Mouse (Mus musculus) MEL (cell line): Measurements from ENCODE around the gene Spag8. TPM values are rescaled to one million over a fixed set of nuclear protein-coding genes. Genes with fewer than 3 reads are reported as not detected.

ENCODE experiments used
- DNase-seq: peaks from one replicate; pipeline ENCODE4 v3.0.0; 2011; ENCODE audit warnings: low read depth, low spot score
- H3K27ac ChIP-seq: 2 replicates; pipeline ENCODE4 v1.5.1; 2012; ENCODE audit warnings: low read depth, mild to moderate bottlenecking, control low read depth, low read length, moderate library complexity; ENCODE audit not compliant: control insufficient read depth
- H3K27me3 ChIP-seq, 2 experiments: fragments of 150-350 bp in 1 of 2; sonication (generic) in 1 of 2; 2 replicates each; pipeline ENCODE4 v1.6.1; 2012; ENCODE audit warnings: low read length in 2 of 2, mild to moderate bottlenecking in 2 of 2, improper control_type of control experiment in 1 of 2, moderate library complexity in 1 of 2; ENCODE audit not compliant: insufficient read depth in 2 of 2, control insufficient read depth in 1 of 2
- H3K36me3 ChIP-seq, 2 experiments: 2 replicates each; pipeline ENCODE4 v1.6.1; 2012 to 2014; ENCODE audit warnings: low read length in 2 of 2, improper control_type of control experiment in 1 of 2, inconsistent platforms in 1 of 2, mild to moderate bottlenecking in 1 of 2; ENCODE audit not compliant: insufficient read depth in 2 of 2, control insufficient read depth in 1 of 2
- H3K4me1 ChIP-seq, 2 experiments: fragments of 150-350 bp in 1 of 2; sonication (generic) in 1 of 2; 2 replicates each; pipeline ENCODE4 v1.6.1; 2012; ENCODE audit warnings: low read length in 2 of 2, improper control_type of control experiment in 1 of 2, mild to moderate bottlenecking in 1 of 2; ENCODE audit not compliant: insufficient read depth in 2 of 2, control insufficient read depth in 1 of 2
- H3K4me3 ChIP-seq, 2 experiments: fragments of 150-350 bp in 1 of 2; sonication (generic) in 1 of 2; 2 replicates each; pipeline ENCODE4 v1.5.1; 2012; ENCODE audit warnings: low read depth in 2 of 2, low read length in 2 of 2, mild to moderate bottlenecking in 2 of 2, moderate library complexity in 2 of 2, control low read depth in 1 of 2, improper control_type of control experiment in 1 of 2; ENCODE audit not compliant: control insufficient read depth in 1 of 2, insufficient read depth in 1 of 2
- H3K79me2 ChIP-seq: 2 replicates; pipeline ENCODE4 v1.6.1; 2012; ENCODE audit warnings: mild to moderate bottlenecking, low read length, moderate library complexity; ENCODE audit not compliant: control insufficient read depth, poor library complexity, insufficient read depth
- H3K9ac ChIP-seq: 2 replicates; pipeline ENCODE4 v1.6.1; 2012; ENCODE audit warnings: low read depth, mild to moderate bottlenecking, control low read depth, low read length, moderate library complexity; ENCODE audit not compliant: control insufficient read depth, poor library complexity, severe bottlenecking
- H3K9me3 ChIP-seq: fragments of 150-350 bp; sonication (generic); replicated peaks from 2 replicates; pipeline ENCODE4 v1.6.1; 2012; ENCODE audit warnings: mild to moderate bottlenecking, low read length, improper control_type of control experiment, moderate library complexity; ENCODE audit not compliant: insufficient read depth
- CHD1 ChIP-seq: IDR thresholded peaks from 2 replicates; pipeline ENCODE4 v1.6.1; 2012; ENCODE audit warnings: low read depth, mild to moderate bottlenecking, inconsistent platforms, low read length, improper control_type of control experiment
- E2F4 ChIP-seq: IDR thresholded peaks from 2 replicates; pipeline ENCODE4 v1.6.1; 2011; ENCODE audit warnings: low read depth, low read length, improper control_type of control experiment, borderline replicate concordance
- ETS1 ChIP-seq: IDR thresholded peaks from 2 replicates; pipeline ENCODE4 v1.6.1; 2012; ENCODE audit warnings: low read depth, mild to moderate bottlenecking, inconsistent platforms, low read length, improper control_type of control experiment, moderate library complexity
- GABPA ChIP-seq: IDR thresholded peaks from 2 replicates; pipeline ENCODE4 v1.6.1; 2012; ENCODE audit warnings: low read depth, mild to moderate bottlenecking, inconsistent platforms, low read length, improper control_type of control experiment, moderate library complexity
- GATA1 ChIP-seq: IDR thresholded peaks from 2 replicates; pipeline ENCODE4 v1.6.1; 2011; ENCODE audit warnings: low read depth, low read length, improper control_type of control experiment
- MAFK ChIP-seq: IDR thresholded peaks from 2 replicates; pipeline ENCODE4 v1.6.1; 2011; ENCODE audit warnings: low read depth, mild to moderate bottlenecking, low read length, improper control_type of control experiment, borderline replicate concordance
- MXI1 ChIP-seq: IDR thresholded peaks from 2 replicates; pipeline ENCODE4 v1.6.1; 2011; ENCODE audit warnings: mild to moderate bottlenecking, low read depth, low read length, improper control_type of control experiment
- POLR2A ChIP-seq, 2 experiments: IDR thresholded peaks; 2 replicates each; pipeline ENCODE4 v1.6.1; 2011 to 2012; ENCODE audit warnings: low read length in 2 of 2, mild to moderate bottlenecking in 2 of 2, control low read depth in 1 of 2, improper control_type of control experiment in 1 of 2, low read depth in 1 of 2, moderate library complexity in 1 of 2; ENCODE audit not compliant: control insufficient read depth in 1 of 2, insufficient read depth in 1 of 2, poor library complexity in 1 of 2
- POLR2AphosphoS2 ChIP-seq: IDR thresholded peaks from 2 replicates; pipeline ENCODE4 v1.6.1; 2011; ENCODE audit warnings: low read length, improper control_type of control experiment
- POLR2AphosphoS5 ChIP-seq: IDR thresholded peaks from 2 replicates; pipeline ENCODE4 v1.6.1; 2012; ENCODE audit warnings: low read depth, borderline replicate concordance, mild to moderate bottlenecking, inconsistent platforms, low read length, moderate library complexity, mixed read lengths
- RAD21 ChIP-seq: IDR thresholded peaks from 2 replicates; pipeline ENCODE4 v1.6.1; 2011; ENCODE audit warnings: mild to moderate bottlenecking, low read depth, low read length, improper control_type of control experiment
- RCOR1 ChIP-seq: IDR thresholded peaks from 2 replicates; pipeline ENCODE4 v1.6.1; 2012; ENCODE audit warnings: low read depth, mild to moderate bottlenecking, inconsistent platforms, low read length, improper control_type of control experiment
- TBP ChIP-seq: IDR thresholded peaks from 2 replicates; pipeline ENCODE4 v1.8.0; 2011; ENCODE audit warnings: low read depth, low read length, improper control_type of control experiment
- TCF12 ChIP-seq: IDR thresholded peaks from 2 replicates; pipeline ENCODE4 v1.6.1; 2014; ENCODE audit warnings: low read depth, mild to moderate bottlenecking, inconsistent platforms, low read length, improper control_type of control experiment, moderate library complexity
- UBTF ChIP-seq: IDR thresholded peaks from 2 replicates; pipeline ENCODE4 v1.6.1; 2012; ENCODE audit warnings: low read depth, mild to moderate bottlenecking, inconsistent platforms, low read length, improper control_type of control experiment, moderate library complexity, borderline replicate concordance; ENCODE audit not compliant: insufficient read depth
- ZC3H11A ChIP-seq: IDR thresholded peaks from 2 replicates; pipeline ENCODE4 v1.6.1; 2012; ENCODE audit warnings: low read depth, mild to moderate bottlenecking, inconsistent platforms, low read length, improper control_type of control experiment
- ZMIZ1 ChIP-seq: IDR thresholded peaks from 2 replicates; pipeline ENCODE4 v1.6.1; 2012; ENCODE audit warnings: low read depth, mild to moderate bottlenecking, inconsistent platforms, low read length, improper control_type of control experiment, moderate library complexity
- ZNF384 ChIP-seq: IDR thresholded peaks from 2 replicates; pipeline ENCODE4 v1.6.1; 2012; ENCODE audit warnings: low read depth, mild to moderate bottlenecking, inconsistent platforms, low read length, improper control_type of control experiment
- polyA plus RNA-seq, 2 experiments: library from polyadenylated mRNA; stranded (reverse) in 1 of 2; unstranded in 1 of 2; fragments of >175 nt in 1 of 2; fragments of >200 nt in 1 of 2; gene quantifications; 2 replicates each; pipeline versions ENCODE4 v1.2.1 to v1.2.4; 2012; ENCODE audit warnings: low replicate concordance in 2 of 2, low read depth in 1 of 2; ENCODE audit not compliant: insufficient read length in 2 of 2, insufficient read depth in 1 of 2, missing spikeins in 1 of 2
- total RNA-seq: library from RNA; depleted of rRNA; stranded (reverse); fragments of 300-350 nt; gene quantifications from 2 replicates; pipeline ENCODE4 v1.2.3, GENCODE M21; 2012

Spag8 gene
- total and polyA plus RNA-seq, 3 experiments, result 0.15 to 0.57 TPM; not detected in 1

GRCm38 (mm10) chr4:43633296-43633695, 20.1 kb downstream of the Spag8 start:
- no peaks in the 10 kb centered on the region; a peak in 1 of 4 replicates for H3K4me1 ChIP-seq
- TF ChIP-seq RCOR1, result no peak
- no peak for TF ChIP-seq ZC3H11A
- TF ChIP-seq E2F4, result no peak
- TF ChIP-seq TBP, result no peak
- TF ChIP-seq ZNF384, result no peak
- TF ChIP-seq CHD1, result no peak
- no peak for TF ChIP-seq UBTF
- TF ChIP-seq RAD21, result no peak
- no peak for TF ChIP-seq MAFK
- no peak for TF ChIP-seq POLR2A (IDR thresholded peaks at IDR 0.05; ENCODE audit: control insufficient read depth in 1 of 2, insufficient read depth in 1 of 2, low read depth in 1 of 2, low read length in 2 of 2, poor library complexity in 1 of 2)
- TF ChIP-seq POLR2AphosphoS5, result no peak
- no peak for TF ChIP-seq GABPA
- no peak for TF ChIP-seq ZMIZ1
- TF ChIP-seq MXI1, result no peak
- TF ChIP-seq ETS1, result no peak
- TF ChIP-seq, all 39 proteins: peak for 0
- Histone ChIP-seq H3K27ac (no peak overlapping the region), H3K27me3 (peaks cover 4 to 6% of the 10 kb centered on the region in 2 experiments), H3K9ac (no peak overlapping the region), H3K4me3 (no peak overlapping the region), H3K36me3 (no peaks in the 10 kb centered on the region), H3K9me3 (no peaks in the 10 kb centered on the region), H3K79me2 (no peaks in the 10 kb centered on the region)
- DNase-seq, result no peak

GRCm38 (mm10) chr4:43631956-43632920, 21.2 kb downstream of the Spag8 start:
- peak overlapping the region; percentile 60 for H3K9ac ChIP-seq

More at GRCm38 (mm10) chr4:43631956-43632920, 21.2 kb downstream of the Spag8 start:
- H3K36me3 ChIP-seq, result no peaks in the 10 kb centered on the region
- TF ChIP-seq ETS1 (no peak), TBP (no peak), TCF12 (no peak), RCOR1 (no peak), POLR2AphosphoS2 (no peak), GATA1 (no peak)
- TF ChIP-seq, all 39 proteins: peak for 0
- Histone ChIP-seq H3K4me1 (no peaks in the 10 kb centered on the region; a peak in 1 of 4 replicates), H3K9me3 (no peaks in the 10 kb centered on the region), H3K27ac (no peak overlapping the region), H3K27me3 (peaks cover 4 to 6% of the 10 kb centered on the region in 2 experiments), H3K79me2 (no peaks in the 10 kb centered on the region), H3K4me3 (peak overlapping the region in 1 of 2 experiments; percentile 57; a peak in 2 of 4 replicates)
- DNase-seq, result no peak
